In genomic region chr19:6987061-6987903, GRCm38 (mm10) we compare ENCODE assay signal across 8 mouse cellular contexts. TPM values are rescaled to one million over a fixed set of nuclear protein-coding genes. Genes with fewer than 3 reads are reported as not detected.
DNase-seq lines count a peak whose midpoint lies in the region; ATAC-seq and TF ChIP-seq lines count a peak whose summit lies in the region.

Gene Vegfb, minus strand, starts transcription at chr19:6987651.

- no peaks in the 10 kb centered on the region for H3K27me3 ChIP-seq in embryonic facial prominence, embryonic 10.5 days (replicated peaks; ENCODE audit: low read depth, poor library complexity, severe bottlenecking)
- no peaks in the 10 kb centered on the region for H3K27me3 ChIP-seq in liver, embryonic 11.5 days (replicated peaks; ENCODE audit: control insufficient read depth, insufficient read depth, low read length)
- no peaks in the 10 kb centered on the region for H3K27me3 ChIP-seq in midbrain, postnatal 0 days (ENCODE audit: insufficient read depth, low read length)

- H3K9ac ChIP-seq in liver, embryonic 11.5 days (ENCODE audit: low read depth, low read length), result peak within 1 kb of the TSS; percentile 86
- peak within 1 kb of the TSS; percentile 89 for H3K9ac ChIP-seq in midbrain, postnatal 0 days (replicated peaks; ENCODE audit: low read length, poor library complexity, severe bottlenecking)

- peak within 1 kb of the TSS; percentile 96 for H3K27ac ChIP-seq in embryonic facial prominence, embryonic 10.5 days (replicated peaks)
- H3K27ac ChIP-seq in liver, embryonic 11.5 days (ENCODE audit: low read depth, low read length), result peak within 1 kb of the TSS; percentile 70
- H3K27ac ChIP-seq in midbrain, postnatal 0 days (ENCODE audit: low read depth, low read length), result peak within 1 kb of the TSS; percentile 80

- H3K4me3 ChIP-seq in embryonic facial prominence, embryonic 10.5 days, result peak within 1 kb of the TSS; percentile 95
- H3K4me3 ChIP-seq in liver, embryonic 11.5 days (ENCODE audit: low read depth, low read length), result peak within 1 kb of the TSS; percentile 83
- peak within 1 kb of the TSS; percentile 61 for H3K4me3 ChIP-seq in midbrain, postnatal 0 days (ENCODE audit: low read depth, low read length)

- TF ChIP-seq CTCF in midbrain, postnatal 0 days (IDR thresholded peaks at IDR 0.05), result no peak

- H3K36me3 ChIP-seq in embryonic facial prominence, embryonic 10.5 days (replicated peaks), result peaks cover 41% of the 10 kb centered on the region
- peaks cover 12% of the 10 kb centered on the region; the same call in 1 of the 2 replicates for H3K36me3 ChIP-seq in liver, embryonic 11.5 days (ENCODE audit: control insufficient read depth, insufficient read depth, low read length)
- 0 out of 2 replicates have a peak, but pooled peaks cover 12% of the 10 kb centered on the region for H3K36me3 ChIP-seq in midbrain, postnatal 0 days (ENCODE audit: insufficient read depth, low read length)

- peaks cover 37% of the 10 kb centered on the region for H3K4me1 ChIP-seq in embryonic facial prominence, embryonic 10.5 days
- peaks cover 20% of the 10 kb centered on the region for H3K4me1 ChIP-seq in liver, embryonic 11.5 days (replicated peaks; ENCODE audit: control insufficient read depth, insufficient read depth, low read length)
- peaks cover 9% of the 10 kb centered on the region for H3K4me1 ChIP-seq in midbrain, postnatal 0 days (ENCODE audit: insufficient read depth, low read length)

- no peaks in the 10 kb centered on the region for H3K9me3 ChIP-seq in embryonic facial prominence, embryonic 10.5 days
- no peaks in the 10 kb centered on the region for H3K9me3 ChIP-seq in liver, embryonic 11.5 days (ENCODE audit: control insufficient read depth, low read length)
- no peaks in the 10 kb centered on the region for H3K9me3 ChIP-seq in midbrain, postnatal 0 days (ENCODE audit: low read length)

- DNase-seq in 3134 (ENCODE audit: extremely low read depth, insufficient read length, low spot score), result peak; percentile 81
- peak; percentile 75 to 79 for DNase-seq in adrenal gland, adult 18-20 months (ENCODE audit: low spot score in 2 of 2)
- DNase-seq in embryonic facial prominence, embryonic 10.5 days (ENCODE audit: low spot score), result peak; percentile 84
- DNase-seq in heart, adult 18-20 months, result peak; percentile 81
- DNase-seq in kidney, adult 18-20 months, result peak; percentile 82
- peak; percentile 74 for DNase-seq in liver, embryonic 11.5 days (ENCODE audit: low spot score)
- peak; percentile 52 for DNase-seq in midbrain, postnatal 0 days (ENCODE audit: low spot score)
- DNase-seq in testis, postnatal 14 days (ENCODE audit: low spot score), result peak; percentile 58

- peak within 1 kb of the TSS; percentile 89 for H3K4me2 ChIP-seq in liver, embryonic 11.5 days
- peak within 1 kb of the TSS; percentile 74 for H3K4me2 ChIP-seq in midbrain, postnatal 0 days (ENCODE audit: low read depth, low read length, poor library complexity, severe bottlenecking)

- peak; percentile 60 for ATAC-seq in liver, embryonic 11.5 days (replicated peaks; ENCODE audit: low FRiP score)
- ATAC-seq in midbrain, postnatal 0 days (ENCODE audit: low FRiP score), result peak; percentile 57

- under 1% methylated on average over 85 of the region's 85 CpGs for WGBS in embryonic facial prominence, embryonic 10.5 days
- WGBS in liver, embryonic 11.5 days, result under 1% methylated on average over 69 of the region's 85 CpGs
- under 1% methylated on average over 54 of the region's 85 CpGs for WGBS in midbrain, postnatal 0 days

RNA-seq across cellular contexts. Expression of gene Vegfb, which starts in this region (rescaled TPM):
- total RNA-seq in adrenal gland, adult 18-20 months (2021), result 100 to 1,000 TPM in 1 of 2 experiments, 10 to 100 TPM in 1; 84.3 to 164 TPM
- polyA plus RNA-seq in embryonic facial prominence, embryonic 10.5 days (2016; fragmentation: Nextera tagmentation; extraction: Ambion mirVana), result 36.0 and 36.9 TPM in 2 replicates
- 100 to 1,000 TPM; 462 to 481 TPM for total RNA-seq in heart, adult 18-20 months (2021)
- polyA plus RNA-seq in liver, embryonic 11.5 days (2014; fragmentation: Nextera tagmentation; extraction: Ambion mirVana), result 24.3 and 28.8 TPM in 2 replicates
- 33.1 and 44.4 TPM in 2 replicates for total RNA-seq in midbrain, postnatal 0 days (2014; rRNA removed)
- polyA plus RNA-seq in midbrain, postnatal 0 days (2015; fragmentation: Nextera tagmentation; extraction: Ambion mirVana), result 77.7 and 83.2 TPM in 2 replicates

Comparison
In these comparisons a context has a peak if more than half of its experiments do, and no peak if none do; other contexts are left out.
1. Peak in every context shown above with its lines: DNase-seq, ATAC-seq, H3K4me3 ChIP-seq and H3K27ac ChIP-seq.